Mouse (Mus musculus) limb, embryonic 11.5 days (tissue): ENCODE data around the gene Uba52. TPM values are rescaled to one million over a fixed set of nuclear protein-coding genes. Genes with fewer than 3 reads are reported as not detected.
"Not testable (repeated sequence)": the region's sequence is repeated elsewhere in the genome, so short reads cannot be mapped to it uniquely, and the experiment has no call there.

Experiments used
- ATAC-seq: fragments of 200-750 bp; cut with Nextera tagmentation; 2 replicates; pipeline ENCODE4 v1.8.0; 2017; ENCODE audit warnings: low read depth; ENCODE audit not compliant: insufficient number of reproducible peaks, low FRiP score, low TSS enrichment
- DNase-seq: peaks from one replicate; pipeline ENCODE4 v3.0.0-alpha.2; 2015; ENCODE audit warnings: low spot score
- H3K27ac ChIP-seq: fragments of 300-500 bp; sonication (generic); replicated peaks from 2 replicates; pipeline ENCODE4 v1.5.1; 2014; ENCODE audit warnings: low read depth, mild to moderate bottlenecking, low read length
- H3K27me3 ChIP-seq: fragments of 300-500 bp; sonication (generic); 2 replicates; pipeline ENCODE4 v1.6.1; 2014; ENCODE audit warnings: mild to moderate bottlenecking, low read length, mixed read lengths; ENCODE audit not compliant: control insufficient read depth, insufficient read depth
- H3K36me3 ChIP-seq: fragments of 300-500 bp; sonication (generic); 2 replicates; pipeline ENCODE4 v1.6.1; 2014; ENCODE audit warnings: mild to moderate bottlenecking, low read length, moderate library complexity, mixed read lengths; ENCODE audit not compliant: control insufficient read depth, insufficient read depth
- H3K4me1 ChIP-seq: fragments of 300-500 bp; sonication (generic); 2 replicates; pipeline ENCODE4 v1.6.1; 2014; ENCODE audit warnings: low read length, mixed read lengths; ENCODE audit not compliant: control insufficient read depth, insufficient read depth
- H3K4me2 ChIP-seq: fragments of 300-500 bp; sonication (generic); 2 replicates; pipeline ENCODE4 v1.6.1; 2014; ENCODE audit warnings: low read depth, mild to moderate bottlenecking, moderate library complexity; ENCODE audit not compliant: severe bottlenecking
- H3K4me3 ChIP-seq: fragments of 300-500 bp; sonication (generic); 2 replicates; pipeline ENCODE4 v1.5.1; 2014; ENCODE audit warnings: low read depth, low read length
- H3K9ac ChIP-seq: fragments of 300-500 bp; sonication (generic); 2 replicates; pipeline ENCODE4 v1.6.1; 2014; ENCODE audit warnings: mild to moderate bottlenecking, low read length
- H3K9me3 ChIP-seq: fragments of 300-500 bp; sonication (generic); 2 replicates; pipeline ENCODE4 v1.6.1; 2016; ENCODE audit warnings: low read length; ENCODE audit not compliant: control insufficient read depth
- WGBS: fragments of 180-500 bp; shearing (Covaris S2); extraction: QIAGEN DNeasy Blood & Tissue Kit; methylation state at CpG from one replicate; pipeline ENCODE4 v1.1.7; 2014; 5-methylcytosine and 5-hydroxymethylcytosine counted together
- polyA plus RNA-seq: library from polyadenylated mRNA; unstranded; fragments of >200 nt; fragmentation: Nextera tagmentation; extraction: Ambion mirVana; gene quantifications from 2 replicates; pipeline ENCODE4 v1.2.1, GENCODE M21; 2014

Gene Uba52
- polyA plus RNA-seq, 1 experiment from 2014 or later, result 926 TPM

DNA sequence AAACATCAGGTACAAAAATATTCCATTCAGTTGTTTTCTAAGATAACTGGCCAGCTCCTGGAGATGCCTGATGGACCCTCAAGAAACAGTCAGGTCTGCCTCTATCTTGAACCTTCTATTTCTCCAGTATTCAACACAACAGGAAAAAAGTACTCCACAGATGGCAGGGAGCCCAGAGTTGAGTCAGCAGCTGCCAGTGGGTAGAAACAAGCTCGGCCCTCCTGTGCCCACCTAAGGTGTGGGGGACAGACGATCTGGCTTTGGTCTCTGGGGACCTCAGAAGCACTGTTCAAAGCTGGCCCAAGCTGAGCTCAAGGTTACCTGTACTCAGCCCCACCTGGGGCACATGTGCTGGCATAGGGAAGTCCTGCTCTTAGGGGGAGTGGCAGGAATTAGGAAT lies 2.8 kb upstream of the Uba52 start:
- no peaks in the 10 kb centered on the region for H3K9me3 ChIP-seq
- DNase-seq (no peak), ATAC-seq (no peak)
- no peak overlapping the region for H3K4me3 ChIP-seq
- no peaks in the 10 kb centered on the region for H3K27me3 ChIP-seq
- WGBS, result 86% methylated on average over 2 of the region's 2 CpGs
- H3K9ac ChIP-seq, result no peak overlapping the region
- H3K36me3 ChIP-seq, result peaks cover 5% of the 10 kb centered on the region; the same call in 1 of the 2 replicates
- peaks cover 8% of the 10 kb centered on the region for H3K4me1 ChIP-seq
- H3K27ac ChIP-seq, result no peak overlapping the region
- no peak overlapping the region for H3K4me2 ChIP-seq

DNA sequence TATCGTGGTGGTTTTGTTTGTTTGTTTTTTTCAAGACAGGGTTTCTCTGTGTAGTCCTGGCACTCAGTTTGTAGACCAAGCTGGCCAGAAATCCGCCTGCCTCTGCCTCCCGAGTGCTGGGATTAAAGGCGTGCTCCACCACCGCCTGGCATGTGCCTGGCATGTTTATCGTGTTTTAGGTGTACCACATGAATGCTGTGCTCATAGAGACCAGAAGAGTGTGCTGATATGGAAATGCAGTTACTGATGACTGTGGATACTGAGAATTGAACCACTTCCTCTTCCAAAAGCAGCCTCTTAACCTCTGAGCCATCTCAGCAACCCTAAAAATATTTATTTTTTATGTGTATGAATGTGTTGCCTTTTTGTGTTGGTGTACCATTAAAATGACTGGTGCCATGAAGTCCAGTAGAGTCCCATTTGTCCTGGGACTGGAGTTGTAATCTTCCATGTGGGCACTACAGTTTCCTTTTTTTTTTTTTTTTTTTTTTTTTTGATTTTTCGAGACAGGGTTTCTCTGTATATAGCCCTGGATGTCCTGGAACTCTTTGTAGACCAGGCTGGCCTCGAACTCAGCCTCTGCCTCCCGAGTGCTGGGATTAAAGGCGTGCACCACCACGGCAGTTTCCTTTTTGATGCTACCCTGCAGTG lies 1.8 kb upstream of the Uba52 start:
- no peak for ATAC-seq
- WGBS, result 95% methylated on average over 11 of the region's 11 CpGs
- Histone ChIP-seq H3K4me1 (peaks cover 8% of the 10 kb centered on the region), H3K9ac (no peak overlapping the region), H3K27ac (no peak overlapping the region), H3K9me3 (no peaks in the 10 kb centered on the region), H3K27me3 (no peaks in the 10 kb centered on the region), H3K4me3 (no peak overlapping the region), H3K36me3 (peaks cover 10% of the 10 kb centered on the region; the same call in 1 of the 2 replicates), H3K4me2 (no peak overlapping the region)
- DNase-seq, result no peak

DNA sequence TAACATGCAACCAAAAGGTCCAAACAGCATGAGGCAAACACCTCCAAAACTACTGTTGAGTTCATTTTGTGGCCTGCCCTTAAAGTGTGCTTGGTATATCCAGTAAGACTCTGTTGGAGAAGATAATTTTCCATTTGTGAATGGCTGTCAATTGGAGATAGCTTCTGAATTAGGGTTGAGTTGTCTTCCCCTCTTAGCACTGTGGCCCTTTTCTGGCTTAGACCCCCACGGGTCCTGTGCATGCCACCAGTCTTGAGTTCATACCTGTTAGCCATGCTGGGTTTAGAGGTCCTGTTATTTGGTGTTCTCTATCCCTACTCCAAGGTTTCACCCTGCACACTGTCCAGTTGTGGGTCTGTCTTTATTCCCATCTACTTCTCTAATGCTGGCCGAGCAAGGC lies 1.2 kb upstream of the Uba52 start:
- no peaks in the 10 kb centered on the region for H3K27me3 ChIP-seq
- peaks cover 12% of the 10 kb centered on the region; the same call in 1 of the 2 replicates for H3K36me3 ChIP-seq
- no peak overlapping the region for H3K27ac ChIP-seq
- H3K9ac ChIP-seq, result no peak overlapping the region
- DNase-seq, result no peak
- WGBS, result 97% methylated on average over 2 of the region's 2 CpGs
- H3K9me3 ChIP-seq, result no peaks in the 10 kb centered on the region
- peaks cover 8% of the 10 kb centered on the region for H3K4me1 ChIP-seq
- no peak overlapping the region for H3K4me2 ChIP-seq
- ATAC-seq, result no peak
- no peak overlapping the region for H3K4me3 ChIP-seq

DNA sequence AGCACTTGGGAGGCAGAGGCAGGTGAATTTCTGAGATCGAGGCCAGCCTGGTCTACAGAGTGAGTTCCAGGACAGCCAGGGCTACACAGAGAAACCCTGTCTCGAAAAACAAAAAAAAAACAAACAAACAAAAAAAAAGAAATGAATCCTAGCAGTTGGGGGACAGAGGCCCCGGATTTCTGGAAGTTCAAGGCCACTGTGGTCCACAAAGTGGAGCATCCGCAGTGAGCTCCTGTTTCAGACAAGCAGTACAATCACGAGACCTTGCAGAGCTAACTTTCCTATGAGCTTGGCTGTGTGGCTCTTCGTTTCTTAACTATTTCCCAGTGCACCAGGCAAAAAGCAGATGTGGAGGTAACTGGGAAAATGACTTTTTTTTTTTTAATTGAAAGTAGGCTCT lies 573 bp upstream of the Uba52 start:
- H3K27ac ChIP-seq, DNase-seq, H3K4me1 ChIP-seq, H3K9ac ChIP-seq, H3K27me3 ChIP-seq, H3K9me3 ChIP-seq, ATAC-seq: not testable (repeated sequence)
- Histone ChIP-seq H3K4me3 (peak overlapping the region; percentile 97), H3K4me2 (peak overlapping the region; percentile 98; the same call in 1 of the 2 replicates), H3K36me3 (peaks cover 12% of the 10 kb centered on the region; the same call in 1 of the 2 replicates)
- WGBS, result 88% methylated on average over 6 of the region's 6 CpGs

DNA sequence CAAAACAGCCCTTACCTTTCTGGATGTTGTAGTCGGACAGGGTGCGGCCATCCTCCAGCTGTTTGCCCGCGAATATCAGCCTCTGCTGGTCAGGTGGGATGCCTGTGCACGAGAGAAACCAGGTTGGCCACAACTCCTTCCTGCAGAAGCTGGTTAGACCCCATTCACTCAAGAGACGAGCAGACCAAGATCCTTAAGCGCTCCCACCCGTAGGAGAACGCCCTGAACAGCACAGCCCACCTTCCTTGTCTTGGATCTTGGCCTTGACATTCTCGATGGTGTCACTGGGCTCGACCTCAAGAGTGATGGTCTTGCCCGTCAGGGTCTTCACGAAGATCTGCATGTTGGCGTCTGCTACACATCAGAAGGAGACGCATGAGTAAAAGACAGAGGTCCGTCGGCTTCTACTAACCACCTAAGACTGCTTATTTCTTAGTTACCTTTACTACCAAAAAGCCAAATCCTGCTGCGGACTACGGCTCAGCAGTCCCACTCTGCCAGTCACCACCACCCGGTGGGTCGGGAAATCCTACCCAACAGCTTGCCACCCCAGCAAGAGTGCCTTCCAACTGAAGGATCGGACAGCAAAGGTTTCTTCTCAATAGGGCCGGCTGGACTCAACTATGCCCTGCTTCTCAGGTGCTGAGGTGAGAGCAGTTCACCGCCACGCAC lies 1.2 kb downstream of the Uba52 start:
- DNase-seq (no peak), ATAC-seq (no peak)
- Histone ChIP-seq H3K4me1 (peaks cover 26% of the 10 kb centered on the region), H3K36me3 (peaks cover 12% of the 10 kb centered on the region; the same call in 1 of the 2 replicates), H3K4me2 (peak overlapping the region; percentile 98), H3K9ac (peak overlapping the region; percentile 96), H3K9me3 (no peaks in the 10 kb centered on the region), H3K4me3 (peak overlapping the region; percentile 97), H3K27me3 (no peaks in the 10 kb centered on the region), H3K27ac (peak overlapping the region; percentile 84; the same call in 1 of the 2 replicates)
- 10% methylated on average over 25 of the region's 25 CpGs for WGBS

DNA sequence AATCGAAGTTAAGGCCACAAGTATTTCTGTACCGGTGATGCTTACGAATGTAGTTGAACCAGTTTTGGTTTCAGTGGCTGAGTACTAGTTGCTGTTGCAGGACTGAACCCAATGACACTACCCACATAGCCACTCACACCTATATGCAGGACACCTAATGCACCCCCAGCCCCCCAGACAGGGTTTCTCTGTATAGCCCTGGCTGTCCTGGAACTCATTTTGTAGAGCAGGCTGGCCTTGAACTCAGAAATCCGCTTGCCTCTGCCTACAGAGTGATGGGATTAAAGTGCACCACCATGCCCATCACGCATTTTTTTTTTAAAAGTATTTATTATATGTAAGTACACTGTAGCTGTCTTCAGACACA lies 3.6 kb downstream of the Uba52 start:
- 63% methylated on average over 5 of the region's 5 CpGs for WGBS
- 0 out of 2 replicates have a peak, but pooled peaks cover 1% of the 10 kb centered on the region for H3K27me3 ChIP-seq
- peaks cover 12% of the 10 kb centered on the region; the same call in 1 of the 2 replicates for H3K36me3 ChIP-seq
- H3K4me2 ChIP-seq, result no peak overlapping the region
- no peaks in the 10 kb centered on the region for H3K9me3 ChIP-seq
- DNase-seq (no peak), ATAC-seq (no peak)
- peaks cover 47% of the 10 kb centered on the region for H3K4me1 ChIP-seq
- no peak overlapping the region for H3K9ac ChIP-seq
- no peak overlapping the region for H3K27ac ChIP-seq
- H3K4me3 ChIP-seq, result no peak overlapping the region

DNA sequence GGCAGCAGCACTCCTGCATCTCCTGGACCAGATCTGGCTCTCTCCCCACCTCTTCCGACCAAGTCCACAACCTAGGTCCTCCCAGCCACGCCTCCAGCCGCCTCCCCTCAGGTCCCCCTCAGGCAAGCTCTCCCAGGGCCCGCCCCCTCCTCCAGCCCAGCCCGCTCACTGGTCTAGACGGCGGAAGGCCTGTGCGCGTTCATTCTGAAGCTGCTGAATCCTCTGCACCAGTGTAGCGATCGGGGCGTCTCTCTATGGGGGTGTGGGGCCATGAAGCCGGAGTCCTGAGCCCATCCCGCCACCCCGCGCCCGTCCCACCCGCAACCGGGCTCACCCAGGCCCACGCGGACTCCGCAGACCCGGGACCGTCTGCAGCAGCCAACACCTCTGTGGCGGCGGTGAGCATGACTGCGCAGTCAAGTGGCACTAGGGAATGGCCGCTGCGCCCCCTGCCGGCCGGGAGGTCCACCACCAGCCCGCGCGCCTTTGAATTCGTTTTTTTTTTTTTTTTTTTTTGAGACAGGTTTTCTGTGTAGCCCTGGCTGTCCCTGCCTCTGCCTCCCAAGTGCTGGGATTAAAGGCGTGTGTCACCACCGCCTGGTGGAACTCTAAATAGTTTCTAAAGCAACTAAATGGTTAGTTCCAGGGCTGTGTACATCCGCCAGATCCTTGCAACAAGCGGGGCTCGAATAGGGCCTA lies 4.1 kb downstream of the Uba52 start, which contains the start of gene Rex1bd:
Gene Rex1bd, minus strand, starts transcription at position 425 of the 699 bp plus-strand sequence.
- H3K27ac ChIP-seq, result peak within 1 kb of the TSS; percentile 32
- H3K4me3 ChIP-seq, result peak within 1 kb of the TSS; percentile 45
- peak; percentile 87 for ATAC-seq
- DNase-seq, result peak; percentile 97
- no peaks in the 10 kb centered on the region for H3K9me3 ChIP-seq
- peak within 1 kb of the TSS; percentile 84 for H3K4me2 ChIP-seq
- H3K36me3 ChIP-seq, result peaks cover 12% of the 10 kb centered on the region; the same call in 1 of the 2 replicates
- H3K4me1 ChIP-seq, result peaks cover 50% of the 10 kb centered on the region
- H3K27me3 ChIP-seq, result 0 out of 2 replicates have a peak, but pooled peaks cover 2% of the 10 kb centered on the region
- peak within 1 kb of the TSS; percentile 64 for H3K9ac ChIP-seq
- 2% methylated on average over 40 of the region's 40 CpGs for WGBS

DNA sequence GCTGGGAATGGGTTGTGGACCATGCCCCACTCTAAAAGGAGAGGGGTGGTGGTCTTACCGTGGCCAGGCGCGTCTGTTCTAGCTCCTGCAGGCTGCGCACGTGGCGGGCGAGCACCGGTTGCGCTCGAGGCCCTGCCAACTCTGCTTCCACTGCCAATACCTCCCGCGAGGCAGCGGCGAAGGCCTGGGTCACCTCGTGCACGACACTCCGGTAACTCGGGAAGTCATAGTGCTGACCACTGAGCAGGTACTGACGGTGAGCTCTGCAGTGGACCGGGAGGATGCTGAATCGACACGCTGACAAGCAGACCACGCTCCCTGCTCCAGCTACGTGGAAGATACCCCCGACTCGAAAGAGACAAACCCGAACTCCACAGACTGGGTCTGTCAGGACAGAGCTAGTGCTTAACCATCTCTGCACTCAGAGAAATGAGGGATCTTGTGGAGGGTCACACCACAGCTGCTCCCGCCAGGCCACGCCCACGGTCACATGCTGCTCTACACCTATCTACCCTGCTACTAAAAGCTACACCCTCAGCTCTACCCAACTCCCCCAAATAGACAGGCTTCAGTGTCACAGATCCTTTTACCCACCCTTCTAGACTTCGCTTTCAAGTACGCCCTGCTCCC lies 4.8 kb downstream of the Uba52 start:
- H3K9ac ChIP-seq, result peak overlapping the region; percentile 64
- ATAC-seq, result peak; percentile 33
- H3K9me3 ChIP-seq, result no peaks in the 10 kb centered on the region
- 36% methylated on average over 32 of the region's 32 CpGs for WGBS
- H3K27ac ChIP-seq, result peak overlapping the region; percentile 32; the same call in 1 of the 2 replicates
- peak overlapping the region; percentile 84 for H3K4me2 ChIP-seq
- 0 out of 2 replicates have a peak, but pooled peaks cover 2% of the 10 kb centered on the region for H3K27me3 ChIP-seq
- peaks cover 53% of the 10 kb centered on the region for H3K4me1 ChIP-seq
- H3K4me3 ChIP-seq, result peak overlapping the region; percentile 45
- no peak for DNase-seq
- peaks cover 12% of the 10 kb centered on the region; the same call in 1 of the 2 replicates for H3K36me3 ChIP-seq
